Mouse (Mus musculus): ENCODE data around the gene Nedd4. TPM values are rescaled to one million over a fixed set of nuclear protein-coding genes. Genes with fewer than 3 reads are reported as not detected.
A peak's percentile ranks its signal among the peaks of the same experiment; 100 is the strongest.

The Nedd4 gene
- total RNA-seq, 2 experiments from 2014 or later = 275 to 288 TPM

DNA sequence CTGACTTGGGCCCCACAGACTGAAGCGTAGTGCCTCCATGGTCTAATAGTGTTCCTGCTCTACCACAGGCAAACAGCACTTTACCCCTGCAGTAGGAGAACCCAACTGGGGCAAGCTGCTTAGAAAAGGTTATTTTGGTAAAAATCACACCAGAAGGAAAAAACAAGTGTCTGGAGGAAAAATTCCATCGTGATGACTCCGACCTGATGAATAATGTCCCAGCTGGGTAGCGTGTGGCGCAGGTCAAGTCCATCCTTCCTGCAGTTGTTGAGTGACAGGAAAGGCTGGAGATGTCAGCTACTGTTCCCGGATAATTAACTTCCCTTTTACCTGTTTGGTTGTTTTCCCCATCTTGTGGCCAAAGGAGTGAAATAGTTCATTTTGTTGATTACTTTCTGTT, 41.6 kb downstream of the Nedd4 start:
- intact Hi-C loops (cut with DNase I) = no loop called here
- no peak for DNase-seq (ENCODE audit: low spot score in 2 of 2)

DNA sequence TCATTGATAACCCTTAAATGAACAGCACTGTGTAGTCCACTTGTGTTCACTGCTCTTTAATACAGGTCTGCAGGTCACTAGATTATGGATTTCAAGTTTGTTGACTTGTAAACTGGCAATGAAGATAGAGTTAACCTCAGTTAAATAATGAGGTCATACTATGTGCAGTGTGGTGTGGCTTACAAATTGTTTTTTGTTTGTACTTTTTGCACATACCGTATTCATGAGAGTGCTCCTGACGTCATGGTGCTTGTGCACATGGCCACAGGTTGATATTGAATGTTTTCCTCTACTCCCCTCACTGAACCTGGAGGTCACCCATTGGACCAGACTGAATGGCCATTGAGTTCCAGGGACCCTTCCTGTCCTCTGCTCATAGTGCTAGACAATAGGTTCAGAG, 43.1 kb downstream of the Nedd4 start:
- intact Hi-C loops (cut with DNase I) = no loop called here
- DNase-seq (ENCODE audit: low spot score in 2 of 2) = no peak

GRCm38 (mm10) chr9:72707999-72708398, 45.9 kb downstream of the Nedd4 start:
- DNase-seq (ENCODE audit: low spot score in 2 of 2) = no peak
- intact Hi-C loops (cut with DNase I) = no loop called here

DNA sequence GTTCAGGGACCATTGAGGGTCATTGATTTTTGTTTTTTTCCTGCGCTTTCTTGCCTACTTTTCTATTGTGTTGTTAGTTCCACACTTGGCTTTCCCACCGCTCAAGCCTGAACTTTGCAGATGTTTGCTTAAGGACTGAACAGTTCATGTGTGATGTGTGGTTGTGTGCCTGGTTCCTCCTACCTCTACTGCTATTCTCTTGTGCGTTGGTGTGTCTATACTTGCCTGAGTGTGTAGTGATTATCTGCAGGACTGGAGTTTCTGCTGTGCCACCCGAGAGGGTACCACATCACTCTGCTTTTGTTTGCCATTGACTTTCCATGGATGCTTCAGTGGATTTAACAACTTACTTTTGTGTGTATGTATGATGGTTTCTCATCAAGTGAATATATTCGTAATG, 46.5 kb downstream of the Nedd4 start:
- DNase-seq (ENCODE audit: low spot score in 2 of 2) = no peak
- intact Hi-C loops (cut with DNase I) = no loop called here

DNA sequence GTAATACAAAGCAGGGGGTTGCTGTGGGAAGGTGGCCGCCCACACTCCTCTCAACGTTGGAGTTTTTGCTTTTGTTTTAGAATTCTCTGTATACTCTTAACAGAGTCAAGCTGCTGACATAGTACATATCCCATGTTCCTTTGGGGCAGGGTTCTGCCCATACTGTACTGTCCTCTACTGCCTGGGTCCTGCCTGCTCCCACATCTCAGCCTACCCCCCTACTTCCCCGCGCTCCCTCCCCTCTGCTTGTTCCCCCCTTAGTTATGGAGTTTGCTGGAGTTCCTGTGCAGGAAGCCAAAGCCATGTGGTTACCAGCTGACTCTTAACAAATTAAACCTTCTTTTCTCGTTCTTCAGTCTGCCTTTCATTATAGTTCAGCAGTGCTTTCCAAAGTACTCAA, 47.9 kb downstream of the Nedd4 start:
- DNase-seq (ENCODE audit: low spot score in 2 of 2) = no peak
- intact Hi-C loops (cut with DNase I) = no loop called here

DNA sequence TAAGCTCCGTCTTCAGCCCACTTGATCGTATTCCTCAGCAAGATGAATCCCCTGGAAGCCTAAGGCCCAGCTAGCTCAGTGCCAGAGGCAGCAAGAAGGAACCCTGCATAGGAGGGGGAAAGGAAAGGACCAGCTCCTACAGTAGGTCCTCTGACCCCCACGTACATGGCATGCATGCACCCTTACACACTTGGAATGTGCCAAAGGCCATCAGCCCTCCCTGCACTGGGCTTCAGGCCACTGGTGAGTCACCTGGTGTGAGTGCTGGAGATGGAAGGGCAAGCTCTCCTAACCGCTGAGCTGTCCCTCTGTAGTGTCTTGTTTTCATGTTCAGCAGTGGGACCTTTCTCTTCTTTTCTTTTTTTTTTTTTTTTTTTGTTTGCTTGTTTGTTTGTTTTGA, 52.8 kb downstream of the Nedd4 start:
- no peak for DNase-seq (ENCODE audit: low spot score in 2 of 2)
- intact Hi-C loops (cut with DNase I) = no loop called here

DNA sequence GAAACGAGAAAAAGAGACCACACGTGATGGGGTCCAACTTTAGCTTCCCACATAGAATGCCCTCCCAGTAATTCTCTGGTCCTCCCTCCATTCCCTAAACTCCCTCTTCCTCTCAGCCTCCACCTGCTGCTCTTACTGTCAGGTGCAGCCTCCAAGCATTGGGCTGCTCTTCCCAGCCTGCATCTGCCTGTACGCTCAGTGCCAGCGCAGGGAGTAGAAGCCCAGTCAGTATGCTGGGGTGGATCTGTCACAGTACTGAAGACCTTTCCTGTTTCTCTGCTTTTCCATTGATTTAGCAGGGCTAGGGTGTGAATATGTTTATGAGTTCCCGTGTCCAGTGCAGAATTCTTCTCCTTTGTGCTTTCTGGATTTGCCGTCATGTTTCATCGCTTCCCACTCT, 54.1 kb downstream of the Nedd4 start:
- intact Hi-C loops (cut with DNase I) = no loop called here
- no peak for DNase-seq (ENCODE audit: low spot score in 2 of 2)

DNA sequence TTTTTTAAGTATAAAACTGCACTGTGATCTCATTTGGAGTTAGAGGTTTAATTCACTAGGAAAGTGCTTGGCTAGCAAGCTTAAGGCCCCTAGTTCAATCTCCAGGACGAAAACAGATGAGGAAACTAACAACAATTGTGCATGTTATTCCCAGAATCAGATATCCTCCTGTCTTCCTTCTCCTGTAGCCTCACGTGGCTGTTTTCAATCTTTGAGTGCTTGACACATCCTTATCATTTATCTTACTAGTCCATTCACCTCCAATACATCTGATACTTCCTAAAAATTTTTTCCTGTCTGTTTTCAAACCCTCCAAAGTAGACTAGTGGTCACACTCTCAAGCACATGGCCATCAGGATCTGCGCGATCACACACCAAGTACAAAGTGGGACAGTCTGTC, 57.0 kb downstream of the Nedd4 start:
- intact Hi-C loops (cut with DNase I) = no loop called here
- no peak for DNase-seq (ENCODE audit: low spot score in 2 of 2)

DNA sequence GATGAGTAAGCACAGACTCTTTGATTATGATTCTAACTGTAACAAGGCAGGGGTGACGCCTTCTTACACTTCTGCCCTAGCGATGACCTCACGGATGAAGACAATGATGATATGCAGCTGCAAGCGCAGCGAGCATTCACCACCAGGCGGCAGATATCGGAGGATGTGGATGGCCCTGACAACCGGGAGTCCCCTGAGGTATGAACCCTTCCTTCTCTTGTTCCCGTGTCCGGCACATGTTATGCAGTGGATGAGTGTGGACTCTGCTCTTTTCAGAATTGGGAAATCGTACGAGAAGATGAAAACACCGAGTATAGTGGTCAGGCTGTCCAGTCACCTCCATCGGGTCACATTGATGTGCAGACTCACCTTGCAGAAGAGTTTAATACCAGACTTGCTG, 59.1 kb downstream of the Nedd4 start:
- no peak for DNase-seq (ENCODE audit: low spot score in 2 of 2)
- intact Hi-C loops (cut with DNase I) = no loop called here

- no peak for DNase-seq (ENCODE audit: low spot score in 2 of 2)
- intact Hi-C loops (cut with DNase I) = no loop called here
Observed at GRCm38 (mm10) chr9:72722622-72723021, 60.5 kb downstream of the Nedd4 start.

- DNase-seq (ENCODE audit: low spot score in 2 of 2) = peak in 1 of 2 experiments; percentile 55
- intact Hi-C loops (cut with DNase I) = no loop called here
Observed at GRCm38 (mm10) chr9:72724491-72725221, 62.5 kb downstream of the Nedd4 start.

DNA sequence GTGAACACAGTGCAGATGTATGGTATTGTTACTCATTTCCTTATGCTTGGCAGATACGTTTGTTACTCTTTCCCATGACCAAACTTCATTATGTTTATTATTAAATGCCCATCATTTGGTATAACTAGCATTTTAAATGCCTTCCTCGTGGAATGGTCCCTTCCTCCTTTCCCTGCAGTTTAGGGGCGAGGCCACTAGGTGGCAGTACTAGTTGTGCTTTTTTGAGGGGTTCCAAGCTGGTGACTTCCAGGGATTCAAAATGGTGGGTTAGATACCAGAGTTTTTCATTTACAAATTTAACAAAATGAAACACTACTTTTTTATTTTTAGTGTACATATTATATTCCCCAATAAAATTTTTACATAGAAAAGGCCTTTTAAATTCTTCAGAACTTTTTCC, 71.8 kb downstream of the Nedd4 start:
- intact Hi-C loops (cut with DNase I) = no loop called here
- peak; percentile 38 to 48 for DNase-seq (ENCODE audit: low spot score in 2 of 2)

DNA sequence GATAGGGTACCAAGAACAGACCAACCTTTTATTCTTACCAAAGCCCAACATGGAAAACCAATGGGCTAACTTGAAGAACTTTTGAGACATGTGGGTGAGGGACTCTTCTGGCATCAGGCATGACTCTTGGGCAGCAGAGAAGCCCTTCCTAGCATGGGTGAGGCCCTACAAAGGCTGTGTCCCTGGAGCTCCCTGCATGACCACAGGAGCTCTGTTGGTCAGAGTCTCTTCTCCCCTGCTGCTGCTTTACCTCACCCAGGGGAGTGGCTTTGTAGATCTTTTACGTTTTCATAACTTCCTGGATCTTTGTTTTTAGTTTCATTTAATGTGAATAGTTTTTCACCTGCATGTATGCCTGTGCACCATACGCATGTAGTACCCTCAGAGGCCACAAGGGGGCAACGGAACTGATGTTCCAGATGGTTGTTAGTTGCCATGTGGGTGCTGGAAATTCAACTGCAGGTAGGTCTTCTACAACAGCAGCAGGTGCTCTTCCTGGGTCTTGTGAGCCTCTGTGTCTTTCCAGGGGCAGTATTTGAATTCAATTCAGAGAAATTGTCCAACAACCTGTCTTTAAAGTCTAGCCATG, 73.8 kb downstream of the Nedd4 start:
- no peak for DNase-seq (ENCODE audit: low spot score in 2 of 2)
- intact Hi-C loops (cut with DNase I) = no loop called here

- intact Hi-C loops (cut with DNase I) = no loop called here
- no peak for DNase-seq (ENCODE audit: low spot score in 2 of 2)
Observed at GRCm38 (mm10) chr9:72741206-72741605, 79.1 kb downstream of the Nedd4 start.

GRCm38 (mm10) chr9:72746278-72746677, 84.1 kb downstream of the Nedd4 start:
- intact Hi-C loops (cut with DNase I) = no loop called here
- no peak for DNase-seq (ENCODE audit: low spot score in 2 of 2)

DNA sequence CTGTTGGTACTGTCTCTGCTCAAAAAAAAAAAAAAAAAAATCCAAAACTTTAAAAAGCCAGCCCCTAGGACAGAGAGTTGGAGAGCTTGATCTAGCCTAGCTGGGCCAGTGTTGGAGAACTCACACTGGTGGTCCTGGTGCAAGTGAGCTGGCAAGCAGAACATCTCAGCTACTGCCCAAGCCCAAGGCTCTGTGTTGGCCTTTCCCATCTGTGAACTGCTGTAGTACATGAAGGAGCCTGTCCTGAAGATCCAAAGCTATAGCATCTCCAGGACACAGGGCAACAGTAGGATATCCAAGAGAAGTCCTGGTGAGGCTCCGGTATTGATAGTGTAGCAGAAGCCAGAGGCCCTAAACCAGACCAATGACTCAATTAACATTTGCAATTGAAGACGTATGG, 88.1 kb downstream of the Nedd4 start:
- DNase-seq (ENCODE audit: low spot score in 2 of 2) = no peak
- intact Hi-C loops (cut with DNase I) = no loop called here

- no peak for DNase-seq (ENCODE audit: low spot score in 2 of 2)
- intact Hi-C loops (cut with DNase I) = no loop called here
Observed at GRCm38 (mm10) chr9:72752656-72753055, 90.5 kb downstream of the Nedd4 start.

DNA sequence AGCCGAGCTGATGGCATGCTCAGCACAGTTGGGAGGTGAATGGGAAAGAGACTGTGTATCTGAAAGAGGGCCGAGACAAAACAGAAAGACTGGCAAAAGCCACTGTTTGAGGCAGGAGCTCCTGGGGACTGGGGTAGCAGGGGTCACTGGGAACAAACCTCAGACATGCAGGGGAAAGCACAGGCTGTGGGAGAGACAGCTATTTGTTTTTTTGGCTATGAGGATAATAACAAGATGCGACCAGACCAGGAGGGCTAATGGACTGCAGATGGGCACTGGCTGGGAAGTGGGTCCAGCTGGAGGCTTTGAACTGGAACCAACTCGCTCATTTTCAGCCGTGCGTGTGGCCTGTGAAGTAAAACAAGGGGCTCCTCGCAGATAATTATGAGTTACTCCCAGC, 91.6 kb downstream of the Nedd4 start:
- DNase-seq (ENCODE audit: low spot score in 2 of 2) = no peak
- intact Hi-C loops (cut with DNase I) = no loop called here

GRCm38 (mm10) chr9:72757143-72757542, 95.0 kb downstream of the Nedd4 start:
- intact Hi-C loops (cut with DNase I) = no loop called here
- no peak for DNase-seq (ENCODE audit: low spot score in 2 of 2)

DNA sequence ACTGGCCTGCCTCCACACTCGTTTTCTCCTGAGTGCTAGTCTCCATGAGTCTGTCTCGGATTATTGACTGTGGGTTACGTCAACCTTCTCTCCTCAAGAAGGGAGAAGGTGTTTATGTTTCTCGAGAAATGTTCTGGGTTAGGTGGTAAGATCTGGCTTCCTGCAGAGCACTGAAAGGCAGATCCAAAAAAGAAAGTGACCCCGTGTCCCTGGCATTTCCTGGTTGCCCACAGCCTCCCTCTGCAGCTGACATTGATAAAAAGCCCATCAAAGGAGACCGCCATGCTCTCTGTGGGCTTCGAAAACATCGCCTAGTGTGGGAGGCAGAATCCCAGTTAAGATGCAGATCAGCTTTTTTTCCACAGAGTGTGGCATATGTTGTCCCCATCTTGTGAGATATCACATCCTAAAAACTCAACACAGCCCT, 96.6 kb downstream of the Nedd4 start:
- intact Hi-C loops (cut with DNase I) = no loop called here

DNA sequence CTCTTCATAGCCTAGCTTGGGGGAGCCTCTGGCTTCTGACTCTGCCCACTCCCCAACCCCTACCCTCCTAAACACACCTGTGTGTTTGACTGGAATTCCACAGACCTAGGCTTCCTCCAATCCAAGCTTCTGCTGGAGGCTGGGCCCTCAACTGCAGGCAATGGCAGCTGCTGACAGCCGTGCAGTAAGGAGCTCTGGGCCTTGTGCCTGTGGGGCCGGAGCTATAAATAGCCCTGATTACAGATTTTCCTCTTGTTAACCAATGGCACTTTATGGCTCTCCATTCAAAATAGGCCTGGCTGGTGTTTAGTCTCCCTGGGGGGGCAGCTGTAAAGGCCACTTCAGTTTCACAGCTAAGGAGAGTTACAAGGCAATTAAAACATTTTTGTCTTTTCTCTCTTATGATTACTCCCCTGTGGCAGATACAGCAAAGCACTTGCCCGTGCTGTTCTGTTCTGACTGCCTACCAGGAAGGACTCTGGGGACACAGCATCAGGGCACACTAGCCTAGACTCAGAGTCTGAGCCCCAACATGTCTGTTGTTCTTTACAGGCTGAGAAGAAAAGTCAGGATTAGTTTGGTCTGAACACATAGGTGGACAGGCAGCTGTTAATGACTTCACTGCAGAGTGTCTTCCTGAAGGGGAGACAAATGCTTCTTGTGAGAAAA, 101.0 kb downstream of the Nedd4 start:
- peak in 1 of 2 experiments; percentile 27 for DNase-seq (ENCODE audit: low spot score in 2 of 2)

More for the DNA sequence above, 96.6 kb downstream of the Nedd4 start:
- peak; percentile 61 to 85 for DNase-seq (ENCODE audit: low spot score in 2 of 2)

More for the DNA sequence above, 101.0 kb downstream of the Nedd4 start:
- intact Hi-C loops (cut with DNase I) = loop anchor here (10.0 kb wide), 1 partner anchor 332 kb away; no protein-coding TSS in a partner anchor
